Comparison of ENCODE assay signal across 8 mouse cellular contexts in genomic region chr19:37434263-37434951, GRCm38 (mm10). TPM values are rescaled to one million over a fixed set of nuclear protein-coding genes. Genes with fewer than 3 reads are reported as not detected.
DNase-seq lines count a peak whose midpoint lies in the region; ATAC-seq and TF ChIP-seq lines count a peak whose summit lies in the region.

Hhex (plus strand) TSS chr19:37434810.

- H3K4me1 ChIP-seq in hindbrain, embryonic 14.5 days (replicated peaks; ENCODE audit: control insufficient read depth, insufficient read depth, low read length): no peaks in the 10 kb centered on the region
- H3K4me1 ChIP-seq in megakaryocyte, embryonic 14.5 days: peaks cover 37% of the 10 kb centered on the region

- H3K4me2 ChIP-seq in hindbrain, embryonic 14.5 days (replicated peaks): peak within 1 kb of the TSS; percentile 52

- H3K9ac ChIP-seq in hindbrain, embryonic 14.5 days: peak within 1 kb of the TSS; percentile 34

- peak; percentile 59 for ATAC-seq in hindbrain, embryonic 14.5 days (ENCODE audit: low FRiP score)

- TF ChIP-seq POLR2A in brain, embryonic 14.5 days (IDR thresholded peaks at IDR 0.05; ENCODE audit: borderline replicate concordance, extremely low read depth, insufficient read depth, insufficient read length, poor library complexity, severe bottlenecking): no peak

- H3K27me3 ChIP-seq in hindbrain, embryonic 14.5 days (ENCODE audit: control insufficient read depth, insufficient read depth, low read length): peaks cover 97% of the 10 kb centered on the region
- H3K27me3 ChIP-seq in megakaryocyte, embryonic 14.5 days (replicated peaks): peaks cover 54% of the 10 kb centered on the region

- no peaks in the 10 kb centered on the region for H3K9me3 ChIP-seq in hindbrain, embryonic 14.5 days (ENCODE audit: control insufficient read depth, low read length)
- peaks cover 38% of the 10 kb centered on the region for H3K9me3 ChIP-seq in megakaryocyte, embryonic 14.5 days

- H3K4me3 ChIP-seq in gastrocnemius, adult 2 months: peak within 1 kb of the TSS; percentile 74
- peak within 1 kb of the TSS; percentile 34 for H3K4me3 ChIP-seq in hindbrain, embryonic 14.5 days (replicated peaks; ENCODE audit: low read length)
- H3K4me3 ChIP-seq in megakaryocyte, embryonic 14.5 days (replicated peaks): peak within 1 kb of the TSS; percentile 96

- peak within 1 kb of the TSS; percentile 83 for H3K27ac ChIP-seq in gastrocnemius, adult 2 months
- peak within 1 kb of the TSS; percentile 5; the same call in 1 of the 2 replicates for H3K27ac ChIP-seq in hindbrain, embryonic 14.5 days

- peak; percentile 72 for DNase-seq in ES-CJ7 (ENCODE audit: low read depth, low spot score)
- DNase-seq in brain, embryonic 14.5 days (ENCODE audit: low read depth): peak; percentile 42
- DNase-seq in gastrocnemius, adult 2 months: peak; percentile 84
- DNase-seq in hindbrain, embryonic 14.5 days (ENCODE audit: low spot score): no peak
- DNase-seq in left cerebral cortex, postnatal 25 days (ENCODE audit: low spot score in 2 of 2): peak; percentile 24 to 32
- peak; percentile 37 for DNase-seq in right cerebral cortex, adult 18-20 months
- DNase-seq in thymus, postnatal 4 days: peak; percentile 67

- under 1% methylated on average over 55 of the region's 79 CpGs for WGBS in hindbrain, embryonic 14.5 days

- TF ChIP-seq CTCF in brain, embryonic 14.5 days (IDR thresholded peaks at IDR 0.05; ENCODE audit: borderline replicate concordance, extremely low read depth, insufficient read depth, insufficient read length): no peak
- TF ChIP-seq CTCF in gastrocnemius, adult 2 months (IDR thresholded peaks at IDR 0.05): 0 out of 2 replicates have a peak, but pooled peaks have one; percentile 9

- H3K36me3 ChIP-seq in hindbrain, embryonic 14.5 days (replicated peaks; ENCODE audit: control insufficient read depth, insufficient read depth): no peaks in the 10 kb centered on the region
- peaks cover 26% of the 10 kb centered on the region for H3K36me3 ChIP-seq in megakaryocyte, embryonic 14.5 days (replicated peaks; ENCODE audit: low read length)

- intact Hi-C loops in gastrocnemius, adult 2 months (cut with DNase I): no loop called here
- intact Hi-C loops in left cerebral cortex, postnatal 25 days (cut with DNase I): no loop called here

RNA-seq across cellular contexts. Expression of gene Hhex, which starts in this region (rescaled TPM):
- polyA plus RNA-seq in brain, embryonic 14.5 days (2012; rRNA removed): 1.8 and 2.7 TPM in 2 replicates
- 1 to 10 TPM in 1 of 2 experiments, under 1 TPM in 1; 0.84 to 1.3 TPM for total RNA-seq in gastrocnemius, adult 2 months (2021)
- 4.1 and 5.1 TPM in 2 replicates for polyA plus RNA-seq in hindbrain, embryonic 14.5 days (2014; fragmentation: Nextera tagmentation; extraction: Ambion mirVana)
- 1 to 10 TPM; 1.9 to 3.4 TPM for total RNA-seq in left cerebral cortex, postnatal 25 days (2021)
- 42.5 and 99.2 TPM in 2 replicates for polyA plus RNA-seq in megakaryocyte, embryonic 14.5 days (2012; ENCODE audit: insufficient read depth, low replicate concordance)

Comparison
In these comparisons a context has a peak if more than half of its experiments do, and no peak if none do; other contexts are left out.
1. H3K4me3 ChIP-seq: peak in every context shown above with its lines; median percentile 96 in megakaryocyte, embryonic 14.5 days; 74 in gastrocnemius, adult 2 months; 34 in hindbrain, embryonic 14.5 days.